Mouse (Mus musculus): ENCODE results near the gene Copz1.

Copz1 gene

DNA sequence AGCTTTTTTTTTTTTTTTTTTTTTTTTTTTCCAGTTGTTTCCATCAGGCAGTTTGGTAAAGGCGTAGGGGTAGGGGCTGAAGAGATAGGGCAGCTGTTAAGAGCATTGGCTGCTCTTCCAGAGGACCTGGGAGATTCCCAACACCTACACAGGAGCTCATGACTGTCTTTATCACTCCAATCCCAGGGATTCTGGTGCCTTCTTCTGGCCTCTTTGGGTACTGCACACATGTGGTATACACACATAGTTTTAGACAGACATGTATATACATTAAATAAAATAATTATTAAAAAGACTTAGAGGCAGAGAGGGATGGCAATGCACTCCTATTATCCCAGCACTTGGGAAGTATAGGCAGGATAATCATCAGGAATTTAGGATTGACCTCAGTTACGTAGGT, 20.9 kb downstream of the Copz1 start:
- no peak for DNase-seq (ENCODE audit: low spot score)

GRCm38 (mm10) chr15:103294649-103295048, 22.1 kb downstream of the Copz1 start:
- no peak for DNase-seq (ENCODE audit: low spot score)

GRCm38 (mm10) chr15:103295851-103296250, 23.3 kb downstream of the Copz1 start:
- no peak for DNase-seq (ENCODE audit: low spot score)

GRCm38 (mm10) chr15:103297313-103297712, 24.8 kb downstream of the Copz1 start:
- no peak for DNase-seq (ENCODE audit: low spot score)

DNA sequence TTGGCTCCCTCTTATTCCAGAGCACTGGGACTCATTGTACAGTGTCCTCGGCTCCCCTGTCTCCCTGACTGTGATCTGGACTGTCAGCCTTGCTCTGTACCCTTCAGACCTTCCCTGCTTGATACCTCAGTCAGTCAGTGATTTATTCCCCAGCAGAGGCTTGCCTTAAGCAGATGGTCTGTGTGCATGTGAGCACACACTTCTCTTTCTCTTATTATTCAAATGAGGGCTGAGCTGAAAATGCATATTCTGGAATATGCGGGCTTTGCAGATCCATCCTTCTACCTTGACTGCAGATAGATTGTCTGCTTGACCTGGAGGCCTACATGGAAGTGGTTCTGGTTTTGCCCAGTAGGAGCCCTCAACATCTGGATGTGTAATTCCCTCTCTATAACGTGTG, 25.5 kb downstream of the Copz1 start:
- no peak for DNase-seq (ENCODE audit: low spot score)

DNA sequence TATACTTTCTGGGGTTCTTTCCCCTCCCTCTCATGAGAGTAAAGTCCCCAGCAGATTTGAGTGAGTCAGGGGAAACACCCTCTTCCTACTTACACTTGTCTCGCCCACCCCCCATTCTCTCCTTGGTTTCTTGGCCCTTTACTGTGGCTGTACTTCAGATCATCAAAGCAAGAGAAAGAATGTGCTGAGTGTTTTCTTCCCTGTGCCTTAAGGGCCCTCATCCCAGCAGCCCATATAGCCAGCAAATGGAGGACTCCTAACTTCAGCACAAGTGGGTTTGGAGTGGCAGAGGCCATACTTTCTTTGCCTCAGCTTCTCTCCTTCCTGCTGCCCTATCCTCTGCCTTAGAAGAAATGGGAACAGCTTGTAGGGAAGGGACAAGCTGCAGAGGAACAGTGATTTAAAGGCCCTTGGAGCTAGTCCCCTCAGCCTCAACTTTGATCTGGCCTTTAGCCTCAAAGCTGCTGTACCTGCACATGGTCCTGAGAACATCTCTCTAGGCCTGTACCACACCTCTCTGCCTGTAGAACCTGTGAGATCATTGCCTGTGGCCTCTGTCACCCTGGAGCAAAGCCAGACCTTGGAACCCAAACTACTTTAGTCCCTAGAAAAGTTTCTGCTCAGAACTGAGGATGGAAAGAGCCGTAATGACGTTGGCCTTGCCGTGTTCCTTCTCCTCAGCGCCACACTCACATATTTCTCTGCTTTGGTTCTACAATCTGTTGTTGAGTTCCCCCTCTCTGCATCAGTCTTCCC, 26.5 kb downstream of the Copz1 start:
- no peak for DNase-seq (ENCODE audit: low spot score)

GRCm38 (mm10) chr15:103299644-103300043, 27.1 kb downstream of the Copz1 start:
- DNase-seq (ENCODE audit: low spot score) = no peak

DNA sequence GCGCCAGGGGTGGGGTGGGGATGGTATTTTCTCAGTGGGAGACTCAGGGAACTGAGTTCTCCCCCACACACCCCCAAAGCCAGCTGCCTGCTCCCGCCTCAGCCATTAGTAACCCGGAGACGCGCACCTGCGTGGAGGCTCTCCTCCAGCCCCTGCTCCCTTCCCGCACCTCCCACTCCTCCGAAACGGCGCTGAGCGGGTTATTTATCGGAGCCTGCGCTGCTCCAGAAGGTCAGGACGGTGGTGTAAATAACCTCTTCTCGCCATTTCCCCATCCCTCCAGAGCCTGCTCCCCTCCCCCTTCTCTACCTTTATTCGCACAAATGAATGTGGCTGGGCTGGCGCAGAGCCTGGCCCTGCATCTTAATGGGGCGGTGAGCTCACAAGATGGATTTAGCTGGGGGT, 27.6 kb downstream of the Copz1 start:
- DNase-seq (ENCODE audit: low spot score) = no peak

DNA sequence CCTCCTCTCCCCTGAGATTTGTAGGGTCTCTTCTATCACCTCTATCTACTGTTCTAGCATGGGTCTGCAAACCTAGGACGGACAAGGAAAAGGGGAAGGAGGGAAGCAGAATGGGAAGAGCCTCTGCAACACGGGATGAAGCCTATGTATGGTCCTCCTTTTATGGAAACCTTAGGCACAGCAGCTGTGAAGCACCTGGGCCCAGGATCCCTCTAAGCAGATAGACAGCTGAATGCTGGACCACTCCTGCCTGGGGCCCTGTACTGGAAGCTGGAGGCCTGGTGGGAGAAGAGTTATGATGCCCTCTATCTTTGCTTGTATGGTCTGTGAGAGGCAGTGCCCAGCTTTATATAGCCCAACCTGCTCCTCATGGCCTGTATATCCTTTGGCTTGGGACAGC, 28.0 kb downstream of the Copz1 start:
- DNase-seq (ENCODE audit: low spot score) = no peak

- no peak for DNase-seq (ENCODE audit: low spot score)
Observed at GRCm38 (mm10) chr15:103301046-103301445, 28.5 kb downstream of the Copz1 start.

DNA sequence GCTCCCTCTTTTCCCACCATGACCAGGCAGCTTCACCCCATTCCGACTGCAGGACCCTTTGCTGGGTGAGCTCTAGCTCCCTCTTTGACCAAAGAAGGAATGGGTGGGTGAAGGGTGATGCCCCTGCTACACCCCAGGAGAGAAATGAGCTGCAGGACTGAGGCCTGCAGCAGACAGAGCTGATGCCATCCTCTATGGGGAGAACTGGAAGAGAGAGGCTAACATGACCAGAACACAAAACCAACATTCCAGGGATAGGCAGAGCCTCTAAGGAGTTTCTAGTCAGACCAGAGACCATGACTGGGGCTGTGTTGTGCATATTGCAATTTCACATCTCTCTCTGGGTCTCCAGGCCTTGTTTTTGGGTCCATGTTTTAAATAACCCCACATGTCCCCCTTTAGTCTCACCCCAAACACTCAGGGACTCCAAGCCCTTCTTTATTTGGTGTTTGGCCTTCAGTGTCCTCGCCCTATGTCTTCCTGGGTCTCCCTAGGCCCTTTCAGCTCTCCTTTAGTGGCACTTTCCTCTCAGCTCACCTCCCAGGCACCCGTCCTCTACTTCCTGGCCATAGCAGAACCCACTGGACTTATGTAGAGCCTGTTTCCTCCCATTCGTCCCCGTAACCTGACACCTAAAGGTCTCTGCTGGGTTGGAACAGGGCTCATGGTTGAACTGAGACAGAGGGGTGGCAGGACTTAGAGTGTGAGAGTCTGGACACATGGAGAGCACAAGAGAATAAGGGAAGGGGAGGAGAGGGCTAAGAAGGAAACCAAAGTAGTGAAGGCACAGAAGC, 29.2 kb downstream of the Copz1 start:
- no peak for DNase-seq (ENCODE audit: low spot score)

GRCm38 (mm10) chr15:103302341-103303021, 30.0 kb downstream of the Copz1 start:
- DNase-seq (ENCODE audit: low spot score) = no peak

DNA sequence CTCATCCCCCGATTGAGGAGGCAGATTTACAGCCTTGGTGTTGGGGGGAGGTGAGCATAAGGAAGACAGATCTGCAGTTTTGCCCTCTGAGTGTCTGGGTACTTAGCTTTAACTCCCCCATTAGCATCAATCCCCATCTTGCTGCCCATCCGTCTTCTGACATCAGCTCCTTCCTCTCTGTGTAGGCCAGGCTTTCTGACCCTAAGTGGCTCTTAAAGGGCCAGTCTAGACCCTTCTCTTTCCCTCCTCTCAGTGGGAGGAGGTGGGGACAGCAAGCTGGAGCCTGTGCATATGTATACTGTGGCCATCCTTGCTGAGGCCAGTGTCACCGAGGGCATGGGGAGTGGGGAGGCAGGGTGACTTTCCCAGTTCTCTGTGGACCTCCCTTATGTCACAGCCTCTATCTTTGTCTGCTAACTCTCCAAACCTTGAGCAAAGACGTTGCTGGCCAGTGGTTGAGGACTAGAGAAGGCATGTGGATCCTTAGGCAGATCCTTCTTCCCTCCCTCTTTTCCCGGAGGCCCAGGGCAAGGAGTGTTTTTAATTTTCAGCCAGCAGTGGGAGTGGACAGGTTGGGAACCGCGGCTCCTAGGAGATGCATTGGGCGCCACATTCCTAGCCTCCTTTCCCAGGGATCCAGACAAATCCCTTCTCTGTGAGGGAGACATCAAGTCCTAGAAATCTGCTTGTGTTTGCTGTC, 31.6 kb downstream of the Copz1 start:
- no peak for DNase-seq (ENCODE audit: low spot score)

GRCm38 (mm10) chr15:103304616-103304969, 32.1 kb downstream of the Copz1 start:
- no peak for DNase-seq (ENCODE audit: low spot score)

- DNase-seq (ENCODE audit: low spot score) = peak; percentile 77
Observed at GRCm38 (mm10) chr15:103305070-103305678, 32.7 kb downstream of the Copz1 start.

DNA sequence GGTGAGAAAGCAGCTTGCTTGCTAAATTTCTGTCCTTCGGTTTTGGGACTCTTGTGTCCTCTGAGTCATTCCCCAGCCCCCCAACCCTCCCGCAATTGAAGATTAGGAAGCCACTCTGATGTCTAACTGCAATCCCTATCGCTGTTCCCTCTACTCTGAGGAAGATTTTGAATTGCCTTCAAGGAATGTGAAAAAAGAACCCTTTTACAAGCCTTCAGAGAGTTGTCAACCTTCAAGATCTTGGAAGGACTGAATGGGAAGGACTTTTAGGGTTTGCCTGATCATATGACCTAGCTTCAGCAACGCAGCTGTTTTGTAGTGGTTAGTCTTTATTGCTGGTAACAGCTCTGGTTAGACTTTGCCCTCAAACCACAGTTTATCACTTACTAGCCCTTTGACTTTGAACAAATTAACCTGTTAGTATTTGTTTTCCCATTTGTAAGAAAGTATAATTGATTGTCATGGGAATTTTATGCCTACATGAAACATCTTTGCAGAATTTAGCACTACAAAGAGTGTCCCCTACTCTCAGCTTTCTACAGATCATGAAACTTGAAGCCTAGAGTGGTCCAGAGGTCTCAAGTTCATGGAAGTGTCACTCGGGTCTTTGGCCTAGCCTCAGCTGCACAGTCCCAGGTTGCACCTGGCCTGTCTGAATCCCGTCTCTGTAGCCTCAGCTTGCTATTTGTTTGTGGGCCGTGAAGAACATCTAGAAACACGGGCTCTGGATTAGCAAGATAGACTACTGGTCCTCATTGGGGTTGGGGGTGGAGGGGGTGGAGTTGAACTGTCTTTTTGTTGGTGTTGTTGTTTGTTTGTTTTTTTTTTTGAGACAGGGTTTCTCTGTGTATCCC, 33.5 kb downstream of the Copz1 start:
- no peak for DNase-seq (ENCODE audit: low spot score)

DNA sequence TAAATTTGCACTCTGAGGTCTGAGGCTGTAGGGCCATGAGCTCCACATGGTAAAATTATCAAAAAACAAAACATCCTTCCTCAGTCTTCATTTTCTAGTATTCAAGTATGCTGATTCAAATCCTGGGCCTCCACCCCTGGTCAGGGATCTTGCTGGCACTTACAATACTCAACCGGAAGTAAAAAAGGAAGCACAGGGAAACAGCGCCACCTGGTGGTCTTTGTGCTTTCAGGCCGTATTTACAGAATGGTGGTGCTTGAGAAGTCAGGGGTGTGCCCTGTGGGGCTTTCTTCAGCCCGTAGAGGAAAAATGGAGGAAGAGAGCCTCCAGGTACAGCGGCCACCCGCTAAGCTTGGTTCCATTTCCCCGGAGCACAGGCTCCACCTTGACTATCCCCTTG, 34.6 kb downstream of the Copz1 start:
- DNase-seq (ENCODE audit: low spot score) = peak; percentile 95

GRCm38 (mm10) chr15:103308056-103308875, 35.8 kb downstream of the Copz1 start:
- no peak for DNase-seq (ENCODE audit: low spot score)

DNA sequence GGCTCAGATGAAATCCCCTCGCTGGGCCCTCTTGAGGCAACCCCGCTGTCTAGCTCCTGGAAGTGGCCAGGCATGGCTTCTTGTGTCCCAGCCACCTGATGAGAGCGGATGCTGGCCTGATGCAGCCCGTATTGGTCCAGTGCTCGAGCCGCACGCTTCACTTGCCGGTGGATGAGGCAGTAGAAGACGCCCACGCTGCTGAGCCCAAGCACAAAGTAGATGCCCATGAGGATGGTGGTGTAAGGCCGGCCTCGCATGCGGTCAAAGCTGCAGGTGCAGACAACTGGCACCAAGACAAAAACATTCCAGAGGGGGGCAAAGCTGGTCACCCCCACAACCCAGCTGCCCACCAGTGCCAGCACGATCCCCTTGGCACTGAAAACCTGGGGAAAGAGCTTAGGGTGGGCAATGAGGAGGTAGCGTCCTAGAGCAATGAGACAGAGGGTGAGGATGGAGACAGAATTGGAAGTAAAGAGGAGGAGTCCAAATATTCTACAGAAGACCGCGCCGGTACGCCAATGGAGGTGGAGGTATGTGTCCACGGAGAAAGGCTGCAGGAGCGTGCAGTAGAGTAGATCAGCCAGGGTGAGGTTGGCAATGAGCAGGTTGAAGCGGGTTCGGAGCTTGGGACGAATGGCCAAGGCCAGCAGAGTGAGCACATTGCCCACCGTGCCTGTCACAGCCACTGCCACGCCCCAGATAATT, 36.5 kb downstream of the Copz1 start:
- DNase-seq (ENCODE audit: low spot score) = no peak

All from c-Kit-positive CD71-positive TER-119-positive erythroid progenitor cells, embryonic 14.5 days (primary cell).